Mouse (Mus musculus): ENCODE data around the gene Armh3. TPM values are rescaled to one million over a fixed set of nuclear protein-coding genes. Genes with fewer than 3 reads are reported as not detected.
A peak's percentile ranks its signal among the peaks of the same experiment; 100 is the strongest.

Armh3 gene
- 16.2 and 18.5 TPM in 2 replicates for polyA plus RNA-seq (2016; fragmentation: Nextera tagmentation; extraction: Ambion mirVana)

- Histone ChIP-seq H3K4me3 (peak within 1 kb of the TSS; percentile 74), H3K9me3 (peaks cover 15% of the 10 kb centered on the region), H3K27ac (peak within 1 kb of the TSS; percentile 95), H3K36me3 (replicated peaks) (peaks cover 21% of the 10 kb centered on the region), H3K4me1 (peaks cover 19% of the 10 kb centered on the region), H3K27me3 (ENCODE audit: poor library complexity, severe bottlenecking) (no peaks in the 10 kb centered on the region)
- peak; percentile 96 for DNase-seq (ENCODE audit: extremely low spot score, low spot score)
- 2% methylated on average over 76 of the region's 76 CpGs for WGBS
Measured at GRCm38 (mm10) chr19:45997785-45998693, at the start of gene Armh3. Gene Armh3 (minus strand): TSS chr19:45998488.

DNA sequence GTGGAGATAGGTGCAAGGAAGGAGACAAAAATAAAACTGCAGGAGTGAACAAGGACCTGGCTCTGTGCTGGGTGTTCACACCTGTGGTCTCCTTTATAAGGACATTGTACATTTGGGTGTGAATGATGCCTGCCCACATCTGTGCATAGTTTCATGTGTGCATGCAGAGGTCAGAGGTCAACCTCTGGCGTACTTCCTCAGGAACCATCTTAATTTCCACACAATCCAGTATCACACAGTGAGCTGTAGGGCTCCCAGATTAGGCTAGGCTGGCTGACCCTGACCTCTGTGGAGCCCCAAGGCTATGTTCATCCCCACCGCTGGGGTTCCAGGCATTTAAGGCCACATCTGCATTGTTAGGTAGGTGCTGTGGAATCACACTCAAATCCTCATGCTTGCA, 49.1 kb upstream of the Armh3 start:
- no peak overlapping the region for H3K4me3 ChIP-seq
- no peak for DNase-seq (ENCODE audit: extremely low spot score, low spot score)
- H3K4me1 ChIP-seq = peaks cover 53% of the 10 kb centered on the region
- no peaks in the 10 kb centered on the region for H3K27me3 ChIP-seq (ENCODE audit: poor library complexity, severe bottlenecking)
- H3K9me3 ChIP-seq = no peaks in the 10 kb centered on the region
- no peak overlapping the region for H3K27ac ChIP-seq
- H3K36me3 ChIP-seq (replicated peaks) = no peaks in the 10 kb centered on the region
- 48% methylated on average over 2 of the region's 2 CpGs for WGBS

GRCm38 (mm10) chr19:46046621-46047025, 48.3 kb upstream of the Armh3 start:
- Histone ChIP-seq H3K27ac (peak overlapping the region; percentile 97), H3K9me3 (no peaks in the 10 kb centered on the region), H3K4me3 (peak overlapping the region; percentile 97; the same call in 1 of the 2 replicates), H3K36me3 (replicated peaks) (no peaks in the 10 kb centered on the region), H3K4me1 (peaks cover 62% of the 10 kb centered on the region), H3K27me3 (ENCODE audit: poor library complexity, severe bottlenecking) (no peaks in the 10 kb centered on the region)
- WGBS = 9% methylated on average over 10 of the region's 10 CpGs
- no peak for DNase-seq (ENCODE audit: extremely low spot score, low spot score)

DNA sequence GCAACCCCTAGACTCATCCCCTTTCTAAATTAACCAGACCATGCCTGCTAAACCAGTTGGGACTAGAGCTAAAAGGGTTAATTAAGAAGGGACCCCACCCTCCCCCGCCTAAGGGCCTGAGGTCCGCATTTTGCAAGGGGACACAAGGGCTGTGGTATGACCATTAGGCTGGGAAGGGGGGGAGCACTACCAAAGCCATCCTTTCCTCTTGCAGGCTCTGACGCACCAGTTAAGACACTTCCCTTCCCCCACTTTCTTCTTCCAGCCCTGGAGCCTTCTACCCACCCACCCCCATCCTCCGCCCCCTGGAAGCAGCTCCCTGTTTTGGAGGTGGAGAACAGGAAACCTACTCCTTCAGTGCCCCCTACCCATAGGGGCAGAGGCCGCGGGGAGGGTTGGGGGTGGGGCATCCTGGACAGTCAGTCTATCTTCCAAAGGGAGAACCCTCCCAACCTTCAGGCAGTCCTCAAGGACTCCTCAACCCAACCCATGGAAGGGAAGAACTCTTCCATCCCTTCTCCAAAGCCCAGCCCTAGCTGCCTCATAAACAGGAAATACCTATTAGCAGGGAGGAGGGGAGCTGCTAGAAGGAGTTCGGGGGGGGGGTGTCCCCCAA, 47.5 kb upstream of the Armh3 start:
- no peaks in the 10 kb centered on the region for H3K36me3 ChIP-seq (replicated peaks)
- H3K27ac ChIP-seq = peak overlapping the region; percentile 97
- H3K27me3 ChIP-seq (ENCODE audit: poor library complexity, severe bottlenecking) = no peaks in the 10 kb centered on the region
- H3K4me1 ChIP-seq = peaks cover 70% of the 10 kb centered on the region
- WGBS = 2% methylated on average over 7 of the region's 7 CpGs
- H3K4me3 ChIP-seq = peak overlapping the region; percentile 97
- no peaks in the 10 kb centered on the region for H3K9me3 ChIP-seq
- DNase-seq (ENCODE audit: extremely low spot score, low spot score) = no peak

DNA sequence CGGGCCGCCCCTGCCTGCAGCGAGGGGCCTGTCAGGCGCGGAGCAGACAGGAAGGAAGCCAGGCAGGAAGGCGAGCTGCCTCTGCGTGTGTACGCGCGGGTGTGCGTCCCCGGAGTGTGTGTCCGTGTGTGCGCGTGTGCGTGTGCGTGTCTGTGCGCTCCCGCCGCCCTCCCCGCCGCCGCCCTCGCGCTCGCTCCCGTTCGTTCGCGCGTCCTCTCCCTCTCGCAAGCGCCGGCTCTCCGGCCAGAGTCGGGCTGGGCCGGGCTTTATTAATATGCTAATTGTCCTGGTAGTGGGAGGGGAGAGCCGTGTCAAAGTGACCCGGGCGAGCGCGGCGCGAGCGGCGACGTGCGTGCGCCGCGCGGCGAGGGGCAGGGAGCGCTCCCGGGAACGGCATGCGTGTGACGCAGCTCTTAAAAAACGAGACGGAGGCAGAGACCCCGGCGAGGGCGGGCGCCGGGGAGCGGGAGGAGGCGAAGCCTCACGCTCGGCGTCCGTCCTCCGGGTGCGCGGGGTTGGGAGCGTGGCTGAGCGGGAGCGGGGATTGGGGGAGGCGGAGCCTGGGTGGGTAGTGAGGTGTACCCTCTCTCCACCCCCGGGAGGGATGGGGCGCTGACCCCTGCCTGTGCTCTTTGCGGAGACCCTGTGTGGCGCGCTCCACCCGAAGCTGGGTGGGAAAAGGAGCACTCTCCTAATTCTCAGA, 46.9 kb upstream of the Armh3 start, which contains the start of gene Ldb1:
Gene Ldb1, minus strand, starts transcription at position 222 of the 703 bp plus-strand sequence.
- Histone ChIP-seq H3K27ac (peak within 1 kb of the TSS; percentile 97), H3K36me3 (replicated peaks) (no peaks in the 10 kb centered on the region), H3K27me3 (ENCODE audit: poor library complexity, severe bottlenecking) (no peaks in the 10 kb centered on the region), H3K4me1 (peaks cover 76% of the 10 kb centered on the region), H3K9me3 (no peaks in the 10 kb centered on the region), H3K4me3 (peak within 1 kb of the TSS; percentile 97)
- WGBS = under 1% methylated on average over 84 of the region's 84 CpGs
- DNase-seq (ENCODE audit: extremely low spot score, low spot score) = peak; percentile 87

- no peaks in the 10 kb centered on the region for H3K36me3 ChIP-seq (replicated peaks)
- H3K27ac ChIP-seq = peak within 1 kb of the TSS; percentile 97
- peak within 1 kb of the TSS; percentile 97 for H3K4me3 ChIP-seq
- DNase-seq (ENCODE audit: extremely low spot score, low spot score) = no peak
- under 1% methylated on average over 34 of the region's 34 CpGs for WGBS
- H3K9me3 ChIP-seq = no peaks in the 10 kb centered on the region
- peaks cover 83% of the 10 kb centered on the region for H3K4me1 ChIP-seq
- no peaks in the 10 kb centered on the region for H3K27me3 ChIP-seq (ENCODE audit: poor library complexity, severe bottlenecking)
Measured at GRCm38 (mm10) chr19:46044271-46044992, 46.1 kb upstream of the Armh3 start, which contains the start of gene Pprc1. Gene Pprc1 (plus strand): TSS chr19:46044886.

GRCm38 (mm10) chr19:46043380-46043779, 45.1 kb upstream of the Armh3 start:
- H3K27ac ChIP-seq = peak overlapping the region; percentile 97
- H3K36me3 ChIP-seq (replicated peaks) = 0 out of 2 replicates have a peak, but pooled peaks cover 2% of the 10 kb centered on the region
- no peaks in the 10 kb centered on the region for H3K9me3 ChIP-seq
- DNase-seq (ENCODE audit: extremely low spot score, low spot score) = no peak
- peaks cover 90% of the 10 kb centered on the region for H3K4me1 ChIP-seq
- WGBS = 67% methylated on average over 7 of the region's 7 CpGs
- H3K27me3 ChIP-seq (ENCODE audit: poor library complexity, severe bottlenecking) = no peaks in the 10 kb centered on the region
- H3K4me3 ChIP-seq = peak overlapping the region; percentile 97

- Histone ChIP-seq H3K27me3 (ENCODE audit: poor library complexity, severe bottlenecking) (no peaks in the 10 kb centered on the region), H3K4me3 (peak overlapping the region; percentile 97), H3K27ac (peak overlapping the region; percentile 97), H3K9me3 (no peaks in the 10 kb centered on the region), H3K36me3 (replicated peaks) (0 out of 2 replicates have a peak, but pooled peaks cover 2% of the 10 kb centered on the region), H3K4me1 (peaks cover 95% of the 10 kb centered on the region)
- peak; percentile 73 for DNase-seq (ENCODE audit: extremely low spot score, low spot score)
- WGBS = 5% methylated on average over 6 of the region's 6 CpGs
Measured at GRCm38 (mm10) chr19:46042476-46043011, 44.3 kb upstream of the Armh3 start.

GRCm38 (mm10) chr19:46041933-46042475, 43.7 kb upstream of the Armh3 start:
- Histone ChIP-seq H3K4me3 (peak overlapping the region; percentile 97), H3K27ac (peak overlapping the region; percentile 97), H3K27me3 (ENCODE audit: poor library complexity, severe bottlenecking) (no peaks in the 10 kb centered on the region), H3K36me3 (replicated peaks) (peaks cover 6% of the 10 kb centered on the region), H3K9me3 (no peaks in the 10 kb centered on the region), H3K4me1 (peaks cover 95% of the 10 kb centered on the region)
- WGBS = 2% methylated on average over 14 of the region's 14 CpGs
- peak; percentile 76 for DNase-seq (ENCODE audit: extremely low spot score, low spot score)

DNA sequence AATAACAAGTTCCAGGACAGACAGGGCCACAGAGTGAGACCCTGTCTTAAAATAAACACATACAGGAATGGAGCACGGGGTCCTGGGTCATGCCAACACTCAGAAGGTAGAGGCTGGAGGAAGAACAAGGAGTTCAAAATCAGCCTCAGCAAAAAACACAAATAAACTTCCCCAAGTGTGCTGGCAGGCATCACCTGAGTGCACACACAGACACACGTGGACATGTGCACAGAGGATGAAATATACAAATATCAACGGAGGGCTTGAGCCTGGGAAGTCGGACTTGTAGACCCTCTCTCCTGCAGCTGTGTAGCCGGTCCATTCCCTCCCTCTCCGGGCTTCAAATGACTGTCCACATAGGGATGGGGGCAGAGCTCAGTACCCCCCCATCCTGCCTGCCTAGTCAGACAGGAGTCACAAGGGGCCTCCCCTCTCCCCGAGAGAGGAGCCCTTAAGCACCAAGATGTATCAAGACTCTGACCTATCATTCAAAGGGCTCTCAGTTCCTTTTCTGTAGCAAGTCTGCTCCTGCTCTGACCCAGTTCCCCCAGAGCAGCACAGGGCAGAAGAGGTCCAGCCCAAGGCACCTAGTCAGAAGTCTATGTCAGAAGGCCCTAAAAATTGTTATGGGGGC, 43.1 kb upstream of the Armh3 start:
- no peak for DNase-seq (ENCODE audit: extremely low spot score, low spot score)
- no peaks in the 10 kb centered on the region for H3K27me3 ChIP-seq (ENCODE audit: poor library complexity, severe bottlenecking)
- H3K36me3 ChIP-seq (replicated peaks) = peaks cover 12% of the 10 kb centered on the region
- no peaks in the 10 kb centered on the region for H3K9me3 ChIP-seq
- WGBS = 31% methylated on average over 7 of the region's 7 CpGs
- peak overlapping the region; percentile 97 for H3K4me3 ChIP-seq
- peak overlapping the region; percentile 97 for H3K27ac ChIP-seq
- peaks cover 95% of the 10 kb centered on the region for H3K4me1 ChIP-seq

DNA sequence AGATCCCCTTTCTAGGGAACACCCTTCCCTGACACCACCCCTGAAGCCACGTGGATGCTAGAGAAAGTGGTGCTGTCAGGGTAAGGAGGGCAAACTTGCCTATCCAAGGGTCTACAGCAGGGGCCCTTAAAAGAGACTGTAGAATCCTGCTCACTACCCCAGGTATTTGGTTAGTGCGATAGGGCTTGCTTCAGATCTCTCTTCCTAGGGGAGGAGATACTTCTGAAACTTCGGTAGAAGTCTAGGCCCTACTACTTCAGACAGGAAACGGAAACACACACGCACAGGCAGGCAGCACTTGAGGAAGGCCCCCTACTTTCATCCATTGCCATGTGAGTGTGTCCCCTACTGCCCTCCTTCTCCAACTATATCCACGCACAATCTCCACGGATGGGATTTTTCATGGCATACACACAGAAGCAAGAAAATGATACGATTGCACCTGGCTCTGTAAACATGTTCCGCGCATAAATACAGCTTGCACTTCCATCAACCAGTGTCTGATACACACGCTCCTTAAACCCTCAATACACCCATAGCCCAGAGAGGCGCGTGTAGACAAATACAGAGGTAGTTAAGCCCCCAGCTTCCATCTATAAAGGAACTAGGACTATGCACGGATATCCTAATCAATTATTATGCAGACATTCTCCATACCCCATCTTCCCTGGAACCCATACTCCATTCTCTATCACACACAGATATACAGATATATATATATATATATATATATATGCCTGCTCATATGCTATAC, 42.0 kb upstream of the Armh3 start:
- peak overlapping the region; percentile 84 for H3K4me3 ChIP-seq
- H3K36me3 ChIP-seq (replicated peaks) = peaks cover 22% of the 10 kb centered on the region
- peaks cover 90% of the 10 kb centered on the region for H3K4me1 ChIP-seq
- H3K27me3 ChIP-seq (ENCODE audit: poor library complexity, severe bottlenecking) = no peaks in the 10 kb centered on the region
- no peak for DNase-seq (ENCODE audit: extremely low spot score, low spot score)
- H3K27ac ChIP-seq = peak overlapping the region; percentile 99
- WGBS = 33% methylated on average over 14 of the region's 14 CpGs
- H3K9me3 ChIP-seq = no peaks in the 10 kb centered on the region
